Mouse (Mus musculus): ENCODE results near the gene Lrig3.

Lrig3 gene

GRCm38 (mm10) chr10:126002818-126003506 is 37.0 kb downstream of the Lrig3 start:
- Histone ChIP-seq H3K36me3 (ENCODE audit: control insufficient read depth, insufficient read depth, low read length, poor library complexity, severe bottlenecking) (no peaks in the 10 kb centered on the region), H3K27me3 (ENCODE audit: control insufficient read depth, insufficient read depth, low read length, poor library complexity, severe bottlenecking) (no peaks in the 10 kb centered on the region)
- DNase-seq (ENCODE audit: low read depth, low spot score), result no peak

GRCm38 (mm10) chr10:126003857-126004256 is 37.9 kb downstream of the Lrig3 start:
- H3K36me3 ChIP-seq (ENCODE audit: control insufficient read depth, insufficient read depth, low read length, poor library complexity, severe bottlenecking), result no peaks in the 10 kb centered on the region
- H3K27me3 ChIP-seq (ENCODE audit: control insufficient read depth, insufficient read depth, low read length, poor library complexity, severe bottlenecking), result no peaks in the 10 kb centered on the region
- DNase-seq (ENCODE audit: low read depth, low spot score), result no peak

- Histone ChIP-seq H3K27me3 (ENCODE audit: control insufficient read depth, insufficient read depth, low read length, poor library complexity, severe bottlenecking) (no peaks in the 10 kb centered on the region), H3K36me3 (ENCODE audit: control insufficient read depth, insufficient read depth, low read length, poor library complexity, severe bottlenecking) (no peaks in the 10 kb centered on the region)
- no peak for DNase-seq (ENCODE audit: low read depth, low spot score)
Observed at GRCm38 (mm10) chr10:126013667-126014066, 47.7 kb downstream of the Lrig3 start.

- no peak for DNase-seq (ENCODE audit: low read depth, low spot score)
- Histone ChIP-seq H3K27me3 (ENCODE audit: control insufficient read depth, insufficient read depth, low read length, poor library complexity, severe bottlenecking) (no peaks in the 10 kb centered on the region), H3K36me3 (ENCODE audit: control insufficient read depth, insufficient read depth, low read length, poor library complexity, severe bottlenecking) (no peaks in the 10 kb centered on the region)
Observed at GRCm38 (mm10) chr10:126014673-126015072, 48.7 kb downstream of the Lrig3 start.

- DNase-seq (ENCODE audit: low read depth, low spot score), result no peak
- H3K27me3 ChIP-seq (ENCODE audit: control insufficient read depth, insufficient read depth, low read length, poor library complexity, severe bottlenecking), result no peaks in the 10 kb centered on the region
- no peaks in the 10 kb centered on the region for H3K36me3 ChIP-seq (ENCODE audit: control insufficient read depth, insufficient read depth, low read length, poor library complexity, severe bottlenecking)
Observed at GRCm38 (mm10) chr10:126015644-126016043, 49.7 kb downstream of the Lrig3 start.

- H3K36me3 ChIP-seq (ENCODE audit: control insufficient read depth, insufficient read depth, low read length, poor library complexity, severe bottlenecking), result no peaks in the 10 kb centered on the region
- DNase-seq (ENCODE audit: low read depth, low spot score), result no peak
- H3K27me3 ChIP-seq (ENCODE audit: control insufficient read depth, insufficient read depth, low read length, poor library complexity, severe bottlenecking), result no peaks in the 10 kb centered on the region
Observed at GRCm38 (mm10) chr10:126019350-126019991, 53.5 kb downstream of the Lrig3 start.

- no peaks in the 10 kb centered on the region for H3K36me3 ChIP-seq (ENCODE audit: control insufficient read depth, insufficient read depth, low read length, poor library complexity, severe bottlenecking)
- DNase-seq (ENCODE audit: low read depth, low spot score), result no peak
- no peaks in the 10 kb centered on the region for H3K27me3 ChIP-seq (ENCODE audit: control insufficient read depth, insufficient read depth, low read length, poor library complexity, severe bottlenecking)
Observed at GRCm38 (mm10) chr10:126028574-126029440, 62.8 kb downstream of the Lrig3 start.

GRCm38 (mm10) chr10:126029441-126030114 is 63.6 kb downstream of the Lrig3 start:
- no peak for DNase-seq (ENCODE audit: low read depth, low spot score)
- Histone ChIP-seq H3K27me3 (ENCODE audit: control insufficient read depth, insufficient read depth, low read length, poor library complexity, severe bottlenecking) (no peaks in the 10 kb centered on the region), H3K36me3 (ENCODE audit: control insufficient read depth, insufficient read depth, low read length, poor library complexity, severe bottlenecking) (no peaks in the 10 kb centered on the region)

- Histone ChIP-seq H3K36me3 (ENCODE audit: control insufficient read depth, insufficient read depth, low read length, poor library complexity, severe bottlenecking) (no peaks in the 10 kb centered on the region), H3K27me3 (ENCODE audit: control insufficient read depth, insufficient read depth, low read length, poor library complexity, severe bottlenecking) (no peaks in the 10 kb centered on the region)
- no peak for DNase-seq (ENCODE audit: low read depth, low spot score)
Observed at GRCm38 (mm10) chr10:126056881-126057280, 90.9 kb downstream of the Lrig3 start.

GRCm38 (mm10) chr10:126062812-126063211 is 96.8 kb downstream of the Lrig3 start:
- no peaks in the 10 kb centered on the region for H3K36me3 ChIP-seq (ENCODE audit: control insufficient read depth, insufficient read depth, low read length, poor library complexity, severe bottlenecking)
- no peak for DNase-seq (ENCODE audit: low read depth, low spot score)
- H3K27me3 ChIP-seq (ENCODE audit: control insufficient read depth, insufficient read depth, low read length, poor library complexity, severe bottlenecking), result no peaks in the 10 kb centered on the region
